Mouse (Mus musculus) brain, adult 10 weeks (tissue): ENCODE measurements around the gene AI597479. TPM values are rescaled to one million over a fixed set of nuclear protein-coding genes. Genes with fewer than 3 reads are reported as not detected.

Experiments
- polyA plus RNA-seq: library from polyadenylated mRNA; stranded (reverse); fragments of 350-450 nt; fragmentation: Illumina TruSeq; extraction: RNeasy Lipid Tissue Mini Kit (QIAGEN cat#74804); gene quantifications from one replicate; pipeline ENCODE4 v1.2.3, GENCODE M21; 2015; ENCODE audit warnings: low read depth, low replicate concordance

The AI597479 gene
- 32.8 TPM for polyA plus RNA-seq

DNA sequence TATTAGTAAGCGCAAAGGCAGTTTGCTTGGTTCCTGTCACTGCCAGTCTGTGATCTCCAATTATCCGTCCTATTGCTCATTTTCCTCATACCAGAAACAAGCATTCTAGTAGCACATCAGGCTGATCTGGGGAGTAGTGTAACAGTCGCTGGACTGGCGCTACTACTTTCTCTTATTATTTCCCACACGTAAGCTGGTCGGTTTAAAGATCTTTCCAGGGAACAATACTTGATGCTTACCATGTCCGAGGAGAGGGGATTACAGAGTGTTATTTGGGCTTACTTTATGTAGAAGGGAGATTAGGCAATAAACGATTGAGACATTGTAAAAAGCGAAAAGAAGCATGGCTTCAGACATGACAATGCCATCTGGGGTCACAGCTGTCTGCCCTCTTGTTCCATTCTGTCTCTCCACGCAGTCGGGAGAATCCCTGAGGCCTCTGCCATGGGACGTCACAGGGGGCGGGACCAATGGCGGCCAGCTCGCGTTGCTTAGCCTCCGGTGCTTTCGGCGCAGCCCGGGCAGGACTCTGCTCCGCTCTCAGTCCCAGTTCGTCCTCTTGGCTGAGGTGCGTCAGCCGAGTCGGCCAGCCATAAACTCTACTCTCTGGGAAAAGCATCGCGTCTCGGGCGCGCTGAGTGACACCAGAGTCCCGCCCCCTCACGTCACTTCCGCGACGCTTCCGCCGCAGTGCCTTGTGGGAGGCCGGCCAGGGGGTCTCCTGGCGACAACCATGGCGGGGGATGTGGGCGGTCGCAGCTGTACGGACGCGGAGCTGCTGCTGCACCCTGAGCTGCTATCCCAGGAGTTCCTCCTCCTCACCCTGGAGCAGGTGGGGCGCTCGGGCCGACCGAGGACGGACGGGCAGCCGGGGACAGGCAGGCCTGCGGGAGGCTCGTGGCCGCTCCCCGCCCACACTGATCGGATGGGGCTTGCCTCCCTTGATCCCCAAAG, at the start of gene AI597479, which contains the start of gene Tgfbrap1:
Gene AI597479 (plus strand): TSS at position 680 of the 954 bp plus-strand sequence.
Gene Tgfbrap1 (minus strand): TSS at position 607 of the 954 bp plus-strand sequence.

Other genes with a start within 250 kb of the AI597479 start
- gene Mrps9, start 247.5 kb upstream of the AI597479 start, polyA plus RNA-seq = 54.6 TPM
- 10.7 TPM for gene Gpr45, start 145.8 kb upstream of the AI597479 start, polyA plus RNA-seq
- 23.7 TPM for gene Tgfbrap1, start 73 bp upstream of the AI597479 start, polyA plus RNA-seq
- 50.0 TPM for gene Fhl2, start 98.3 kb downstream of the AI597479 start, polyA plus RNA-seq